Mouse (Mus musculus): ENCODE measurements around the gene Copz1. TPM values are rescaled to one million over a fixed set of nuclear protein-coding genes. Genes with fewer than 3 reads are reported as not detected.

Copz1 gene
- polyA plus RNA-seq, 1 experiment from 2014 or later: 162 TPM

- Histone ChIP-seq H3K4me2 (replicated peaks; ENCODE audit: low read depth, low read length) (peak overlapping the region; percentile 54), H3K4me1 (ENCODE audit: insufficient read depth, low read depth, low read length) (peaks cover 8% of the 10 kb centered on the region; the same call in 1 of the 2 replicates), H3K27ac (ENCODE audit: low read length) (no peak overlapping the region), H3K9ac (replicated peaks; ENCODE audit: low read depth) (no peak overlapping the region), H3K4me3 (ENCODE audit: low read depth, low read length) (peak overlapping the region; percentile 5; the same call in 1 of the 2 replicates), H3K27me3 (replicated peaks; ENCODE audit: insufficient read depth, low read length) (no peaks in the 10 kb centered on the region), H3K9me3 (ENCODE audit: low read length) (no peaks in the 10 kb centered on the region), H3K36me3 (ENCODE audit: insufficient read depth, low read length) (no peaks in the 10 kb centered on the region)
- peak; percentile 70 for ATAC-seq
- DNase-seq (ENCODE audit: low spot score): peak; percentile 79
- WGBS: 8% methylated on average over 18 of the region's 18 CpGs
- TF ChIP-seq EP300 (IDR thresholded peaks at IDR 0.05) (no peak), CTCF (IDR thresholded peaks at IDR 0.05) (peak; percentile 84)
Measured at GRCm38 (mm10) chr15:103315011-103315502, 42.5 kb downstream of the Copz1 start.

- TF ChIP-seq EP300 (IDR thresholded peaks at IDR 0.05): no peak
- no peak for TF ChIP-seq CTCF (IDR thresholded peaks at IDR 0.05)
- WGBS: 53% methylated on average over 10 of the region's 10 CpGs
- H3K9me3 ChIP-seq (ENCODE audit: low read length): no peaks in the 10 kb centered on the region
- no peak overlapping the region for H3K4me3 ChIP-seq (ENCODE audit: low read depth, low read length)
- no peaks in the 10 kb centered on the region for H3K36me3 ChIP-seq (ENCODE audit: insufficient read depth, low read length)
- H3K9ac ChIP-seq (replicated peaks; ENCODE audit: low read depth): no peak overlapping the region
- no peak overlapping the region for H3K4me2 ChIP-seq (replicated peaks; ENCODE audit: low read depth, low read length)
- H3K27ac ChIP-seq (ENCODE audit: low read length): no peak overlapping the region
- peaks cover 8% of the 10 kb centered on the region; the same call in 1 of the 2 replicates for H3K4me1 ChIP-seq (ENCODE audit: insufficient read depth, low read depth, low read length)
- DNase-seq (ENCODE audit: low spot score) (peak; percentile 69), ATAC-seq (peak; percentile 46)
- H3K27me3 ChIP-seq (replicated peaks; ENCODE audit: insufficient read depth, low read length): no peaks in the 10 kb centered on the region
Measured at GRCm38 (mm10) chr15:103315979-103316776, 43.7 kb downstream of the Copz1 start.

GRCm38 (mm10) chr15:103317120-103317519 is 44.6 kb downstream of the Copz1 start:
- H3K4me3 ChIP-seq (ENCODE audit: low read depth, low read length): no peak overlapping the region
- no peak for ATAC-seq
- no peak overlapping the region for H3K27ac ChIP-seq (ENCODE audit: low read length)
- H3K4me2 ChIP-seq (replicated peaks; ENCODE audit: low read depth, low read length): no peak overlapping the region
- H3K9me3 ChIP-seq (ENCODE audit: low read length): no peaks in the 10 kb centered on the region
- DNase-seq (ENCODE audit: low spot score): no peak
- H3K4me1 ChIP-seq (ENCODE audit: insufficient read depth, low read depth, low read length): peaks cover 8% of the 10 kb centered on the region; the same call in 1 of the 2 replicates
- H3K27me3 ChIP-seq (replicated peaks; ENCODE audit: insufficient read depth, low read length): no peaks in the 10 kb centered on the region
- no peak overlapping the region for H3K9ac ChIP-seq (replicated peaks; ENCODE audit: low read depth)
- TF ChIP-seq CTCF (IDR thresholded peaks at IDR 0.05) (no peak), EP300 (IDR thresholded peaks at IDR 0.05) (no peak)
- H3K36me3 ChIP-seq (ENCODE audit: insufficient read depth, low read length): no peaks in the 10 kb centered on the region

- no peak for ATAC-seq
- TF ChIP-seq CTCF (IDR thresholded peaks at IDR 0.05) (no peak), EP300 (IDR thresholded peaks at IDR 0.05) (no peak)
Measured at GRCm38 (mm10) chr15:103317731-103318130, 45.2 kb downstream of the Copz1 start.

GRCm38 (mm10) chr15:103318201-103318816 is 45.8 kb downstream of the Copz1 start:
- Histone ChIP-seq H3K4me2 (replicated peaks; ENCODE audit: low read depth, low read length) (no peak overlapping the region), H3K27ac (ENCODE audit: low read length) (no peak overlapping the region), H3K9me3 (ENCODE audit: low read length) (no peaks in the 10 kb centered on the region), H3K9ac (replicated peaks; ENCODE audit: low read depth) (no peak overlapping the region), H3K36me3 (ENCODE audit: insufficient read depth, low read length) (no peaks in the 10 kb centered on the region), H3K27me3 (replicated peaks; ENCODE audit: insufficient read depth, low read length) (no peaks in the 10 kb centered on the region), H3K4me1 (ENCODE audit: insufficient read depth, low read depth, low read length) (peaks cover 15% of the 10 kb centered on the region; the same call in 1 of the 2 replicates), H3K4me3 (ENCODE audit: low read depth, low read length) (no peak overlapping the region)
- TF ChIP-seq EP300 (IDR thresholded peaks at IDR 0.05): no peak
- no peak for TF ChIP-seq CTCF (IDR thresholded peaks at IDR 0.05)
- no peak for ATAC-seq
- WGBS: 80% methylated on average over 3 of the region's 3 CpGs
- no peak for DNase-seq (ENCODE audit: low spot score)

More at GRCm38 (mm10) chr15:103317731-103318130, 45.2 kb downstream of the Copz1 start:
- 90% methylated on average over 8 of the region's 8 CpGs for WGBS
- DNase-seq (ENCODE audit: low spot score): no peak
- H3K9me3 ChIP-seq (ENCODE audit: low read length): no peaks in the 10 kb centered on the region
- H3K27ac ChIP-seq (ENCODE audit: low read length): no peak overlapping the region
- peaks cover 14% of the 10 kb centered on the region; the same call in 1 of the 2 replicates for H3K4me1 ChIP-seq (ENCODE audit: insufficient read depth, low read depth, low read length)
- H3K4me3 ChIP-seq (ENCODE audit: low read depth, low read length): no peak overlapping the region
- no peaks in the 10 kb centered on the region for H3K36me3 ChIP-seq (ENCODE audit: insufficient read depth, low read length)
- H3K27me3 ChIP-seq (replicated peaks; ENCODE audit: insufficient read depth, low read length): no peaks in the 10 kb centered on the region
- no peak overlapping the region for H3K4me2 ChIP-seq (replicated peaks; ENCODE audit: low read depth, low read length)
- H3K9ac ChIP-seq (replicated peaks; ENCODE audit: low read depth): no peak overlapping the region

GRCm38 (mm10) chr15:103321076-103321475 is 48.6 kb downstream of the Copz1 start:
- no peak for DNase-seq (ENCODE audit: low spot score)
- peak; percentile 71 for TF ChIP-seq CTCF (IDR thresholded peaks at IDR 0.05)
- TF ChIP-seq EP300 (IDR thresholded peaks at IDR 0.05): no peak
- WGBS: 67% methylated on average over 1 of the region's 1 CpGs

More at GRCm38 (mm10) chr15:103321076-103321475, 48.6 kb downstream of the Copz1 start:
- H3K9me3 ChIP-seq (ENCODE audit: low read length): no peaks in the 10 kb centered on the region
- H3K27me3 ChIP-seq (replicated peaks; ENCODE audit: insufficient read depth, low read length): no peaks in the 10 kb centered on the region
- no peak overlapping the region for H3K27ac ChIP-seq (ENCODE audit: low read length)
- H3K4me2 ChIP-seq (replicated peaks; ENCODE audit: low read depth, low read length): no peak overlapping the region
- no peak overlapping the region for H3K9ac ChIP-seq (replicated peaks; ENCODE audit: low read depth)
- H3K36me3 ChIP-seq (ENCODE audit: insufficient read depth, low read length): no peaks in the 10 kb centered on the region
- no peak for ATAC-seq
- H3K4me1 ChIP-seq (ENCODE audit: insufficient read depth, low read depth, low read length): peaks cover 7% of the 10 kb centered on the region; the same call in 1 of the 2 replicates
- H3K4me3 ChIP-seq (ENCODE audit: low read depth, low read length): no peak overlapping the region

All from lung, postnatal 0 days (tissue).